Mouse (Mus musculus): ENCODE measurements around the gene Cacna1c.
A peak's percentile ranks its signal among the peaks of the same experiment; 100 is the strongest.

Gene Cacna1c

GRCm38 (mm10) chr6:118858431-118858830 is 337.8 kb downstream of the Cacna1c start:
- no peak for DNase-seq (ENCODE audit: extremely low spot score)

GRCm38 (mm10) chr6:118852131-118852530 is 344.1 kb downstream of the Cacna1c start:
- DNase-seq (ENCODE audit: extremely low spot score) = no peak

- no peak for DNase-seq (ENCODE audit: extremely low spot score)
Measured at GRCm38 (mm10) chr6:118851086-118851485, 345.1 kb downstream of the Cacna1c start.

- no peak for DNase-seq (ENCODE audit: extremely low spot score)
Measured at GRCm38 (mm10) chr6:118848640-118849039, 347.6 kb downstream of the Cacna1c start.

- DNase-seq (ENCODE audit: extremely low spot score) = no peak
Measured at GRCm38 (mm10) chr6:118847751-118848150, 348.5 kb downstream of the Cacna1c start.

GRCm38 (mm10) chr6:118845829-118846228 is 350.4 kb downstream of the Cacna1c start:
- no peak for DNase-seq (ENCODE audit: extremely low spot score)

GRCm38 (mm10) chr6:118845180-118845579 is 351.0 kb downstream of the Cacna1c start:
- DNase-seq (ENCODE audit: extremely low spot score) = no peak

GRCm38 (mm10) chr6:118843566-118843965 is 352.7 kb downstream of the Cacna1c start:
- no peak for DNase-seq (ENCODE audit: extremely low spot score)

- DNase-seq (ENCODE audit: extremely low spot score) = no peak
Measured at GRCm38 (mm10) chr6:118841892-118842291, 354.3 kb downstream of the Cacna1c start.

GRCm38 (mm10) chr6:118838919-118839915 is 357.0 kb downstream of the Cacna1c start:
- DNase-seq (ENCODE audit: extremely low spot score) = no peak

- DNase-seq (ENCODE audit: extremely low spot score) = no peak
Measured at GRCm38 (mm10) chr6:118836693-118837092, 359.5 kb downstream of the Cacna1c start.

- DNase-seq (ENCODE audit: extremely low spot score) = no peak
Measured at GRCm38 (mm10) chr6:118834046-118834445, 362.2 kb downstream of the Cacna1c start.

- DNase-seq (ENCODE audit: extremely low spot score) = no peak
Measured at GRCm38 (mm10) chr6:118833049-118833448, 363.2 kb downstream of the Cacna1c start.

GRCm38 (mm10) chr6:118832616-118833015 is 363.6 kb downstream of the Cacna1c start:
- no peak for DNase-seq (ENCODE audit: extremely low spot score)

GRCm38 (mm10) chr6:118830851-118831250 is 365.4 kb downstream of the Cacna1c start:
- no peak for DNase-seq (ENCODE audit: extremely low spot score)

- no peak for DNase-seq (ENCODE audit: extremely low spot score)
Measured at GRCm38 (mm10) chr6:118828187-118828586, 368.0 kb downstream of the Cacna1c start.

GRCm38 (mm10) chr6:118827560-118827959 is 368.7 kb downstream of the Cacna1c start:
- peak; percentile 34 for DNase-seq (ENCODE audit: extremely low spot score)

GRCm38 (mm10) chr6:118825400-118825871 is 370.8 kb downstream of the Cacna1c start:
- no peak for DNase-seq (ENCODE audit: extremely low spot score)

- no peak for DNase-seq (ENCODE audit: extremely low spot score)
Measured at GRCm38 (mm10) chr6:118821536-118821935, 374.7 kb downstream of the Cacna1c start.

GRCm38 (mm10) chr6:118819657-118820056 is 376.6 kb downstream of the Cacna1c start:
- DNase-seq (ENCODE audit: extremely low spot score) = no peak

- DNase-seq (ENCODE audit: extremely low spot score) = no peak
Measured at GRCm38 (mm10) chr6:118817928-118818503, 378.2 kb downstream of the Cacna1c start.

GRCm38 (mm10) chr6:118816253-118816652 is 380.0 kb downstream of the Cacna1c start:
- DNase-seq (ENCODE audit: extremely low spot score) = no peak

GRCm38 (mm10) chr6:118812556-118812955 is 383.7 kb downstream of the Cacna1c start:
- DNase-seq (ENCODE audit: extremely low spot score) = no peak
